Mouse (Mus musculus) kidney, embryonic 14.5 days (tissue): ENCODE measurements around the gene Lzic. TPM values are rescaled to one million over a fixed set of nuclear protein-coding genes. Genes with fewer than 3 reads are reported as not detected.

Source experiments
- ATAC-seq: fragments of 200-750 bp; cut with Nextera tagmentation; 2 replicates; pipeline ENCODE4 v1.8.0; 2017; ENCODE audit warnings: moderate number of reproducible peaks, mild to moderate bottlenecking, moderate TSS enrichment, moderate library complexity; ENCODE audit not compliant: low FRiP score, low TSS enrichment
- H3K27ac ChIP-seq: fragments of 300-500 bp; sonication (generic); 2 replicates; pipeline ENCODE4 v1.5.1; 2014; ENCODE audit warnings: low read depth, mild to moderate bottlenecking, low read length, moderate library complexity, mixed read lengths
- H3K27me3 ChIP-seq: fragments of 300-500 bp; sonication (generic); 2 replicates; pipeline ENCODE4 v1.6.1; 2014; ENCODE audit warnings: mild to moderate bottlenecking, low read length; ENCODE audit not compliant: control insufficient read depth, insufficient read depth
- H3K36me3 ChIP-seq: fragments of 300-500 bp; sonication (generic); 2 replicates; pipeline ENCODE4 v1.6.1; 2014; ENCODE audit warnings: low read length, mixed read lengths; ENCODE audit not compliant: control insufficient read depth, insufficient read depth
- H3K4me1 ChIP-seq: fragments of 300-500 bp; sonication (generic); 2 replicates; pipeline ENCODE4 v1.6.1; 2014; ENCODE audit warnings: low read length, mixed read lengths; ENCODE audit not compliant: control insufficient read depth, insufficient read depth
- H3K4me2 ChIP-seq: fragments of 300-500 bp; sonication (generic); replicated peaks from 2 replicates; pipeline ENCODE4 v1.6.1; 2014; ENCODE audit warnings: low read depth, mild to moderate bottlenecking, low read length
- H3K4me3 ChIP-seq: fragments of 300-500 bp; sonication (generic); 2 replicates; pipeline ENCODE4 v1.5.1; 2014; ENCODE audit warnings: mild to moderate bottlenecking, low read length
- H3K9ac ChIP-seq: fragments of 300-500 bp; sonication (generic); 2 replicates; pipeline ENCODE4 v1.6.1; 2014; ENCODE audit warnings: low read depth, mild to moderate bottlenecking, low read length, moderate library complexity
- H3K9me3 ChIP-seq: fragments of 300-500 bp; sonication (generic); 2 replicates; pipeline ENCODE4 v1.6.1; 2016; ENCODE audit warnings: low read length; ENCODE audit not compliant: control insufficient read depth
- WGBS: fragments of 180-500 bp; shearing (Covaris S2); extraction: QIAGEN DNeasy Blood & Tissue Kit; methylation state at CpG from one replicate; pipeline ENCODE4 v1.1.7; 2014; 5-methylcytosine and 5-hydroxymethylcytosine counted together
- polyA plus RNA-seq: library from polyadenylated mRNA; unstranded; fragments of >200 nt; fragmentation: Nextera tagmentation; extraction: Ambion mirVana; gene quantifications from 2 replicates; pipeline ENCODE4 v1.2.1, GENCODE M21; 2014

Lzic gene
- polyA plus RNA-seq, 1 experiment from 2014 or later, result 47.3 TPM

- Histone ChIP-seq H3K36me3 (peaks cover 76% of the 10 kb centered on the region), H3K27ac (no peak overlapping the region)
- no peak for ATAC-seq
Measured at GRCm38 (mm10) chr4:149491151-149491550, 6.1 kb downstream of the Lzic start.

GRCm38 (mm10) chr4:149496612-149497011 lies 11.6 kb downstream of the Lzic start:
- 81% methylated on average over 2 of the region's 2 CpGs for WGBS
- no peak overlapping the region for H3K4me3 ChIP-seq
- H3K27me3 ChIP-seq, result no peaks in the 10 kb centered on the region
- no peaks in the 10 kb centered on the region for H3K4me1 ChIP-seq
- no peak for ATAC-seq
- no peak overlapping the region for H3K9ac ChIP-seq
- no peak overlapping the region for H3K4me2 ChIP-seq
- peaks cover 65% of the 10 kb centered on the region for H3K36me3 ChIP-seq
- H3K27ac ChIP-seq, result no peak overlapping the region
- no peaks in the 10 kb centered on the region for H3K9me3 ChIP-seq

More at GRCm38 (mm10) chr4:149491151-149491550, 6.1 kb downstream of the Lzic start:
- WGBS, result 96% methylated on average over 3 of the region's 3 CpGs
- Histone ChIP-seq H3K4me3 (no peak overlapping the region), H3K4me1 (peaks cover 6% of the 10 kb centered on the region; the same call in 1 of the 2 replicates), H3K9me3 (no peaks in the 10 kb centered on the region), H3K4me2 (no peak overlapping the region), H3K27me3 (no peaks in the 10 kb centered on the region), H3K9ac (no peak overlapping the region)

DNA sequence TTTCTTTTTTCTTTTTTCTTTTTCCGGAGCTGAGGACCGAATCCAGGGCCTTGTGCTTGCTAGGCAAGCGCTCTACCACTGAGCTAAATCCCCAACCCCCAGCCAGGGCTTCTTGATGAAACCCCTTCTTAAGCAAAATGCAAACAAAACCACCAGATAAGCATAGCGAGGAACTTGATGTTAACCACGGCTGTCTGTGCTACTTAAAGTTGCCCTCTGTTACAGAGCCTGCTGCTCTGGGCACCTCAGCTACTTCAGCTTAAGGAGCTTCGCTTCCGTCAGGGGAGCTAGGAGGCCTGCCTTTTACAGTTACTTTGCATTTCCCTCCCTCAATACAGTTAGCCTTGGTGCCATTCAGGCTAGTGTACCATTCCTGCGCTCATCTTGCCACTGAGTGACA lies 13.9 kb downstream of the Lzic start:
- Histone ChIP-seq H3K4me3 (no peak overlapping the region), H3K27ac (no peak overlapping the region), H3K4me1 (no peaks in the 10 kb centered on the region), H3K36me3 (peaks cover 52% of the 10 kb centered on the region), H3K27me3 (no peaks in the 10 kb centered on the region), H3K9ac (no peak overlapping the region), H3K4me2 (no peak overlapping the region), H3K9me3 (no peaks in the 10 kb centered on the region)
- WGBS, result 96% methylated on average over 8 of the region's 8 CpGs
- ATAC-seq, result no peak

GRCm38 (mm10) chr4:149499790-149500189 lies 14.8 kb downstream of the Lzic start:
- Histone ChIP-seq H3K4me1 (no peaks in the 10 kb centered on the region), H3K9ac (no peak overlapping the region), H3K4me2 (no peak overlapping the region), H3K9me3 (no peaks in the 10 kb centered on the region), H3K36me3 (peaks cover 43% of the 10 kb centered on the region), H3K4me3 (no peak overlapping the region), H3K27me3 (no peaks in the 10 kb centered on the region), H3K27ac (no peak overlapping the region)
- no peak for ATAC-seq
- WGBS, result 90% methylated on average over 5 of the region's 5 CpGs

DNA sequence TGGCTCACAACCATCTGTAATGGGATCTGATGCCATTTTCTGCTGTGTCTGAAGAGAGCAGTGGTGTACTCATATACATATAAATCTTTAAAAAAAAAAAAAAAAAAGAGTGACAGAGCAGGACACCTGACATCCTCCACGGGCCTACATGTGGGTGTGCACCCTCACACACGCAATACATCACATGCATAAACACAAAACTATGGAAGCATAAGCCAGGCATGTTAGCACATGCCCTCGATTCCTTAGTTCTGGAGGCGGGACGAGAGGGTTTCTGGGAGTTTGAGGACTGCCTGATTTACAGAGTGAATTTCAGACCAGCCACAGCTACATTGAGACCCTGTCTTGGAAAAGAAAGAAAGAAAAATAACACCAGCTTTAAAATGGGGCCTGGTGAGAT lies 19.3 kb downstream of the Lzic start:
- Histone ChIP-seq H3K27me3 (no peaks in the 10 kb centered on the region), H3K9me3 (no peaks in the 10 kb centered on the region), H3K4me3 (no peak overlapping the region), H3K4me2 (no peak overlapping the region), H3K4me1 (no peaks in the 10 kb centered on the region), H3K36me3 (peaks cover 12% of the 10 kb centered on the region; the same call in 1 of the 2 replicates), H3K27ac (no peak overlapping the region), H3K9ac (no peak overlapping the region)
- ATAC-seq, result no peak
- WGBS, result 75% methylated on average over 5 of the region's 5 CpGs

- H3K9ac ChIP-seq, result no peak overlapping the region
- 50% methylated on average over 3 of the region's 3 CpGs for WGBS
- no peak overlapping the region for H3K4me2 ChIP-seq
- no peaks in the 10 kb centered on the region for H3K9me3 ChIP-seq
- ATAC-seq, result no peak
- H3K4me1 ChIP-seq, result no peaks in the 10 kb centered on the region
- no peak overlapping the region for H3K4me3 ChIP-seq
- H3K36me3 ChIP-seq, result peaks cover 8% of the 10 kb centered on the region; the same call in 1 of the 2 replicates
- no peak overlapping the region for H3K27ac ChIP-seq
- H3K27me3 ChIP-seq, result no peaks in the 10 kb centered on the region
Measured at GRCm38 (mm10) chr4:149504858-149505257, 19.8 kb downstream of the Lzic start.

- 62% methylated on average over 14 of the region's 15 CpGs for WGBS
- Histone ChIP-seq H3K4me3 (no peak overlapping the region), H3K9ac (no peak overlapping the region), H3K4me2 (no peak overlapping the region), H3K4me1 (no peaks in the 10 kb centered on the region), H3K27ac (no peak overlapping the region), H3K36me3 (peaks cover 4% of the 10 kb centered on the region; the same call in 1 of the 2 replicates), H3K9me3 (no peaks in the 10 kb centered on the region), H3K27me3 (no peaks in the 10 kb centered on the region)
- ATAC-seq, result no peak
Measured at GRCm38 (mm10) chr4:149505261-149505967, 20.4 kb downstream of the Lzic start.

- no peak overlapping the region for H3K9ac ChIP-seq
- no peak for ATAC-seq
- no peak overlapping the region for H3K4me2 ChIP-seq
- WGBS, result 78% methylated on average over 3 of the region's 3 CpGs
- H3K9me3 ChIP-seq, result no peaks in the 10 kb centered on the region
- no peaks in the 10 kb centered on the region; the same call in 1 of the 2 replicates for H3K36me3 ChIP-seq
- H3K4me1 ChIP-seq, result no peaks in the 10 kb centered on the region
- no peaks in the 10 kb centered on the region for H3K27me3 ChIP-seq
- no peak overlapping the region for H3K4me3 ChIP-seq
- H3K27ac ChIP-seq, result no peak overlapping the region
Measured at GRCm38 (mm10) chr4:149506904-149507303, 21.9 kb downstream of the Lzic start.

DNA sequence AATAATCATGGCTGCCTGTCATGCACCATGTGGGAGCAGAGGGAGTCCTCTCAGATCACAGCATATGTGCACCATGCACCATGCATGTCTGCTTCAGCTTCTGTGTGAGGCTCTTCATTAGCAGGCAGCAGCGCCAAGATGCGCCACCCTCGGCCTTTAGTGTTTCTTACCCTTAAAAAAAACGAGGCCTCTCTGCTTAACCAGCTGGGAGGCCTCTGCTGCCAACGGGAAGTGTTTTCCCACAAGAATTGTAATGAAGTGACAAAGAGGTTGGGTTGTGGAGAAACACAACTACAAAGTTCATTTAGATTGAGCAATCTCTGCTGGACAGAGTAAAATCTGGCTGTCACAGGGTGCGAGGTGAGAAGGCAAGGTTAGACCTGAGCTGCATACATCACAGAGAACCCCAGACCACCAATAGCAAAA lies 26.2 kb downstream of the Lzic start:
- H3K4me2 ChIP-seq, result no peak overlapping the region
- H3K9ac ChIP-seq, result no peak overlapping the region
- no peak overlapping the region for H3K4me3 ChIP-seq
- no peak overlapping the region for H3K27ac ChIP-seq
- WGBS, result 49% methylated on average over 6 of the region's 6 CpGs
- no peaks in the 10 kb centered on the region for H3K27me3 ChIP-seq
- no peaks in the 10 kb centered on the region for H3K4me1 ChIP-seq
- no peak for ATAC-seq
- H3K9me3 ChIP-seq, result no peaks in the 10 kb centered on the region
- H3K36me3 ChIP-seq, result no peaks in the 10 kb centered on the region
